Mouse (Mus musculus) heart, postnatal 10 days (tissue): ENCODE data around the gene Rps6ka2. TPM values are rescaled to one million over a fixed set of nuclear protein-coding genes. Genes with fewer than 3 reads are reported as not detected.

ENCODE experiments used
- DNase-seq, 2 experiments: peaks; one replicate each; pipeline ENCODE4 v3.0.0; 2021
- intact Hi-C: fragments of 180-260 bp; cut with DNase I; formaldehyde crosslinking; loops from one replicate; pipeline ENCODE4 v1.15.1; 2025
- total RNA-seq, 2 experiments: library from RNA; stranded (reverse); gene quantifications; 2 replicates each; pipeline ENCODE4 v1.2.3; 2021

The Rps6ka2 gene
- total RNA-seq, 2 experiments from 2014 or later = 16.7 to 20.9 TPM

DNA sequence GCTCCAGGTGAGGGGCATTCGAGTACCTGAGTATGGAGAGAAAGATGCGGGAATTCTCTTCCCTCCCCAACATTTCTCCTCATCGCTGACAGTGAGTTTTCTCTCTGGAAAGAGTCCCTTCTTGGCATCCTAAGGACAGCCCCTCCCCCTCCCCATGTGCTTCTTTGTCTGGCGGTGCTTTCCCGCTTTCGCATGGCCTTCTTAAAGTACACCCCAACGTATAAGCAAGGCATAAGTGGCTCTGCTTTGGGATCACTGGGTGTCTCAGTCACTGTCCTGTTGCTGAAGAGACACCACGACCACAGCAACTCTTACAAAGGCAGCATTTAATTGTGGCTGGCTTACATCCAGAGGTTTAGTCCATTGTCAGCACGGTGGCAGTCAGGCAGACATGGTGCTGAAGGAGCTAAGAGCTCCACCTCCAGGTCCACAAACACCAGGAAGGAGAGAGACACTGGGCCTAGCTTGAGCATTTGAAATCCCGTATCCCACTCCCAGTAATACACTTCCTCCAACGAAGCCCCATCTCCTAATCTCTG is 47.9 kb downstream of the Rps6ka2 start:
- DNase-seq = no peak
- intact Hi-C loops = no loop called here

DNA sequence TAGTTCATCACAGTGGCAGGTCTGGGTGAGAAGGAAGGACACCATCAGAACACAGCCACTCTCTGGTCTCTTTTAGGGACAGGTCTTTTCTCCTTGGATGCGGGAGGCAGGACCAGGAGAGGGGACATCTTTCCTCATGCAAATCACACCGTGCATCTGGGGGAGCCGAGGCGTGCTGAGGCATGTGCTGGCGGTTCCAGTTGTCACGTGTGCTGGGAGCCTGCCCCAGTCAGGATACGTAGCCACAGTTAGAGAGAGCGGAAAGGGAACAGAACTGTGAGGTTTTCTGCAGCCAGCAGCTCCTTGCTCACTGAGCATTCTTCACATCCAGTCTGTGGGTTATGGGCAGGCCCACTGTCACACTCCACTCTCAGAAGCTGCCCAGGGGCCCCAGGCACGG is 48.5 kb downstream of the Rps6ka2 start:
- intact Hi-C loops = no loop called here
- DNase-seq = no peak

DNA sequence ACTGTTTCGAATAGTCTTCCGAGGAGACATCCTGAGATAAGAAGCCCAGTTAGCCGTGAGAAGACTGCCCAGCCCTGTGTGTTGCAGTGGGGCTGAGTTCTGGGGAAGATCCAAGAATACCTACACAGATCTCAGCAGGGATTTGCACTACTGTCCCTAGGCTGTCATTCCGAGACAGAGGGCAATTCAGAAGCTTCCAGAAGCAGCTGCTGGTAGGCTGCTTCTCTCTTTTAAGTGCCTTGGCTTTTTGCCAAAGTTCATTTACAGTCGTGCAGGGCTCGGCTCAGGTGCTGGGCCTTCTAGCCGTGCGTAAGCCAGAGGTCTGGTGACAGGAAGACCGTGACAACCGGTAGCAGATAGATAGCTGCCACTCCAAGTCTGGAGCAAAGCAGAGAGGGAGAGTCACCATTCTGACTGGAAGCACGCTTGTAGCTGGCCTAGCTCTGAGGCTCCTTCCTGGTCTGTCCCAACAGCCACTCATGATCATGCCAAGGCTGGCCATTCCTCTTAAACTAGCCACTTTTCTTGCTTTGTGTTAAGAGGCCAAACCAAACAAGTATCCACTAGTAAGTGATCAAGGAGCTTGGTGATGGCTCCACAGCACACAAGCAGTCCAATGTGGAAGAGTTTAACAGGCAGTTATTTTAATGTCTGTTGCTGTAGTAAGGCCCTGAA is 49.3 kb downstream of the Rps6ka2 start:
- intact Hi-C loops = no loop called here
- peak; percentile 40 to 42 for DNase-seq

DNA sequence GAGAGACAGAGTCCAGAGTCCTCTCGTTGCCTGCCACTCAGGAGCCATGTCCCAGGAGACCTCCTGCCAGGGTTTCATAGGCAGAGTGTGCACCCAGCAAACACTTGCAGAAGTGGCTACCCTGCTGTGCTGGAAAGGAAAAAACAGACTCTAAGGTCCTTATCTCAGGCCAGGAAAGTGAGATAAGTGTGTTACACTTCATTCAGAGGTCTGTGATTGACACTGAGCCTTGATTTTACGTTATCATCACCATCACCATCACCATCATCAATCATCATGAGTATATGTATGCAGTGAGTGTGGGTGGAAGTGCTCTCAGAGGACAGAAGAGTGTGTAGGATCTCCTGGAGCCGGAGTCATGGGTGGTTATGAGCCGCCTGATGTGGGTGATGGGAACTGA is 51.4 kb downstream of the Rps6ka2 start:
- no peak for DNase-seq
- intact Hi-C loops = no loop called here

DNA sequence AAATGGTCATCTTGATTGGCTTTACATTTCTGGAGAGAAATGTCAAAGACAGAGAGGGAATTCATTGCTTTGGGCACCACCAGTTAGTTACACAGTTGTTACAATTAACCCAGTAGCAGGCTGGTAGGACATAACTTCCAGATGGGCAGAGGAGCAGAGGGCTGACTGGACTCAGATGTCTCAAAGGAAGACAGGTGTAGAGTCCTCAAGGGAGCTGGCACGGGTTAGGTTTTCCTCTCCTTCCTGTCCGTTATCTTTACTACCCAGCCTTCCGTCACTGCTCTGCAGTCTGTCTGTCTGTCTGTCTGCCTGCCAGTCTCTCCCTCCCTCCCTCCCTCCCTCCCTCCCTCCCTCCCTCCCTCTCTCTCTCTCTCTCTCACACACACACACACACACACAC is 52.3 kb downstream of the Rps6ka2 start:
- intact Hi-C loops = no loop called here
- DNase-seq = no peak

DNA sequence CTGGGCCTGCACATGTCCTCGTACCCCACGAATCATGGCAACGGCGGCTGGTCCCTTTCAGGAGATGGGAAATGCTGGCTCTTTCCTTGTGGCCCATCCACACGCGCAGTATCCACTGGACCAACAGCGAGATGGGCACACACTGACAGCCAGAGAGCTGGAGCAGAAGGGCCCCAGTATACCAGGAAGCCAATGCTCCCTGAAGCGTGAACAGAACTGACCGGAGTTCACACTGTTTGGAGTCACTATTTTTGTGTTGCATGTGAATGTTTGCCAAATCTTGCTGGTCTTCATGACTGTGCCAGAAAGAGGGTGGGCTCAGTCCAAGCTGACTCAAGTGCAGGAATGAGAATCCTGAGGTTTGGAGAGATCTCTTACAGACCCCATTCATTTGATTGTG is 58.6 kb downstream of the Rps6ka2 start:
- DNase-seq = no peak
- intact Hi-C loops = no loop called here

DNA sequence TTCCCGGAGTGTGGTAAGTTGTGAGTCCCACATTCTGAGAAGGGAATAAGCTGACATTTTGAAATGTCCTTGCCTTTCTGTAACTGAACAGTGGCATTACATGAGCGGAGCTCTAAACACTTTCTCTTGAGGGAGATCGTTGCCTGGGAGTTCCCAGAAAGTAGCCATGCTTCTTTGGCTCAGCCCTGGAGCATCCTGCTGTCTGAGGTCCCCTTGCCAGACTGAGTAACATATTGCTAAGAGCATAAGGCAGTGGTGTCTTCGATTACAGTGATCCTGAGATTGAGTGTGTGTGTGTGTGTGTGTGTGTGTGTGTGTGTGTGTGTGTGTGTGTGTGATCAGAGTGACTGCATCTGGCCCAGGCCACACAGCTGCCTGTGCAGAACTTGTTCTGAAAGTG is 61.4 kb downstream of the Rps6ka2 start:
- DNase-seq = no peak
- intact Hi-C loops = no loop called here

DNA sequence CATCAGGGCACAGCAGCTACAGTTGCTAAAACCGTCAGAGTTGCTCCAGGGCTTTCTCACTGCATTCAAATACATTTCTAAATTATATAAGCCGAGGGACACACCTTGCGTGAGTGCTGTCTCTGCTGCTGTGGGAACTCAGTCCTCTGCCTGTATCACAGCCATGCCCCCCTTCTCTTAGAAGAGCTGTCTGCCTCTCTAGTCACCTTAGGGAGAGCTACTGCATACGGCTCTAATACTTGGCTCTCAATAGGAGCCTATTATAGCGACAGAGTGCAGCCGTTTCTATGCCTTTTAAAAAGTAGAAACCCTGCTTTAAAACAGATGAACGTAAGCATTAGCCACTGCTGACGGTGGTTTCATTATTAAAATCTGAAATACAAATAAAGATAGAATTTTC is 61.9 kb downstream of the Rps6ka2 start:
- intact Hi-C loops = no loop called here

DNA sequence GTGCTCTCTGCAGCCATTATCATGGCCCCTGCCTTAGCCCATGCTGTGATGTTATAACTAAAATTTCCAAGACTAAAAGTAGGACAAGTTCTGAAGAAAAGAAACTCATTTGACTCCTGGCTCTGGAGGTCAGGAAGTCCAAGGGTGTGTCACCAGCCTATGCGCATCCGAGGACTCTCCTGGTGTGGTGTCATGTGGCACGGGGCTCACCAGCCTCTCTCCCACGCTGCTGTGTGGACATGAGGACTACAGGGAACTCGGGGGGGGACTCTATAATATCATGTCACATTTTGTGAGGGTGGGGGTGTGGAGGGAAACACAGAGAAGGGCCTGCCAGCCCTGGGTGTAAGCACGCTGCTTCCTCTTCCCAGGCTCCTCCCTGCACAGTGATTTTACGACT is 62.5 kb downstream of the Rps6ka2 start:
- intact Hi-C loops = no loop called here
- DNase-seq = no peak

More for the DNA sequence above, 61.9 kb downstream of the Rps6ka2 start:
- DNase-seq = no peak

DNA sequence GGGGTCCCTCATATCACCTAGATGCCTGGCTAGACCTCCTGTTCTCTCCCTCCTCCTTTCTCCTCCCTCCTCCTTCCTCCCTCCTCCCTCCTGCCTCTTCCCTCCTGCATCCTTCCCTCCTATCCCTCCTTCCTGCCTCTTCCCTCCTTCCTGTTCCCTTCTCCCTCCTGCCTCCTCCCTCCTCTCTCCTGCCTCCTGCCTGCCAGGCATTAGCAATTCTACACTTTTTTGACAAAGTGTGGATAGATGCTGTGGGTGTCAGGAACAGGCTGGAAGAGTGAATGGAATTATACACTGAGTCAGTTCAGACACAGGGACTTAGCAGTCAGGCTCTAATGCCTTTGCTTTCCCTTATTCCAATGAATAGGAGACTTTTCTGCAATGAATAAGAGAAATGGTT is 63.3 kb downstream of the Rps6ka2 start:
- intact Hi-C loops = no loop called here
- DNase-seq = no peak

DNA sequence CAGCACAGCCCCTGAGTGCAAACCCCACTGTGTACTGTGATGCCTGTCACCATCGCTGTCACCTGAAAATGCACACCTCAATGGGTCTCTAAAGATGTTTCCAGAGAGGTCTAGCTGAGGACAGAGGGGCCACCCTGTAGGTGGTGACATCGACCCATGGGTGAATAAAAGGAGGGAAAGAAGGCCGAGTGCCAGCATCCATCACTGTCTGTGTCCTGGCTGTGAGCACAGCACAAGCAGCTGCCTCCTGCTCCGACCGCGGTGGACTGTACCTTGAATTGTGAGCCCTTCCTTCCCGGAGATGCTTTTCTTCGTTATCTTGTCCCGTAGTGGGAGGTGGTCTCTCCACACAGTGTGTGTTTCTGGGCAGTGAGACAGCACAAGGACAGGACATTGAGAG is 67.8 kb downstream of the Rps6ka2 start:
- intact Hi-C loops = no loop called here
- DNase-seq = no peak

DNA sequence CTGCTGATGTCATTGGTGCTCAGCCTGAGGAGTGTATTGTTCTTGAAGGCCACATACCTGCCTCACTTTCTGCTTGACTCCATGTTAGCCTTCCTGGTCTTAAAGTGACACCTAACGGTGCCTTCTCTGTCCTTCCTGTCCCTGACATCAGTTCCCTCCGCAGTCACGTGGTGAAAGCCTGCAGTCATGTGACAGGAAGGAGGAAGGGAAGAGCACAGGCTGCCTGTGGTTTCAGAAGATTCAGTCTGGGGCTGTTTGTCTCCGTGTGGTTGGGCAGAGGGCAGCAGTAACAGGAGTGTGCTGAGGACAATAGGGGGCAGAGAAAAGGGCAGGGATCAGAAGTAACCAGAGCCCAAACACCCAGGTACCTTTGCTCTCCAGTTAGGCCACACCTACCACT is 68.9 kb downstream of the Rps6ka2 start:
- intact Hi-C loops = no loop called here
- DNase-seq = no peak

DNA sequence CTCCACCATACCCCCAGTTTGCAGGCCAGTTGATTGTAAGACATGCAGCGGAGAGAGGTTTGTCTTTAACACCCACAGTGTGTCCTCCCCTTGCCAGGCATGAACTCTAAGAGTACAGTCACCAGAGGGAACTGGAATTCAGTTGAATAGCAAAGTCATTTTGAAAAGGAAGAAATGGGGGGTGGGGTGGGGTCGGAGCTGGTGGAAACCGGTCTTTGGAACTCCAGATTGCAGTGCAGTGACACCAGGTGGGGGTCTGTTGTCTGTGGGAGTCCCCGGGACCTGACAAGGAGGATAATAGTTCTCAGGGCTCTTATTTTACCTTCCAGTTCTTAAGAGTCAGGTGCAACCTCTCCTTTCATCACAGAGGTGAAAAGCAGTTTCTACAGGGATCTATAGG is 70.6 kb downstream of the Rps6ka2 start:
- no peak for DNase-seq
- intact Hi-C loops = no loop called here

DNA sequence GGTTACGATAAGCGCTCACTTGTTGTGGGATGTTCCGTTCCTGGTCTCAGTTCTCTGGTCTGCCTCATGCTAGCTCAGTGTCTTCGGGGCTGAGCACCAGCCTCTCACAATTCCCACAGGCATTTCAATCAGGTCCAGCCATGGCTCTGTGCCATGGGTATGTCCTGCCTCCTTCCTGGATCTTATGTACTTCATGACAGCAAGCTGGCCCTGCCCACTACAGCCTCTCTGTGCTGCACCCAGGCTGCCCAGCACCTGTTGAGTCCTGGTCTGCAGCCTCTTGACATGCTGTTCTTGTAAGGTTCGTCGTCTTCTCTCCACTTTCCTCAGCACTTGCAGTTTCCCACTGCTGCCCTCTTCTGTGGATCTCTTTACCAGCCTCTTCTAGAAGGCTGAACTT is 75.2 kb downstream of the Rps6ka2 start:
- no peak for DNase-seq
- intact Hi-C loops = no loop called here

DNA sequence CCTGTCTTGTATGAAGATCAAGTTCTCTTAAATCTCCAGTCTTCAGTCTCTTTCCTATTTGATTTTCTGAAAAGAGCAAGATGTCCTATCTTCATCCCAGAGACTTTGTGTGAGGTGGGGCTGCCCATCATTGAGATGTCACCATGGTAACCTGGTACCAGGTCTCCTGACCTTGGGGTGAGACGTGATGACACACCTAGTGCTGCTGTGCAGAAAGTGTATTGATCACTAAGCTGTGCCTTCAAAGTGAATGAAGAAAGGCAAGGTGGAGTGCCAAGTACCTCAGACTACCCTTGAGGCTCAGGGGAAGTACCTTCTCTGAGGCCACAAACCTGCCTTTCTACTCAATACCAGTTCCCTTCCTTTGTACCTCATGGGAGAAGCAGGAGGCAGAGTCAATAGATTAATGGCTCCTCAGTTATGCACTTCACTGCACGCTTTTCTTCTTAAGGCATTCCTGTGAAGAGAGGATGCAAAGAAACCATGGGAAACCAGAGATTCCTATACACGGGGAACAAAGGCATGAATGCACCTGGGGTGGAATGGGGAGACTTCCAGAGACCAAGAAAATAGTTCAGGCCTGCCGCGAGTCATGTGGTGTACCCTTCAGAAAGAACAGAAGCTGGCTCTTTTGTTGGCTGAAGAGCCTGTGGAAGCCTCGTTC is 77.1 kb downstream of the Rps6ka2 start:
- intact Hi-C loops = no loop called here
- no peak for DNase-seq

DNA sequence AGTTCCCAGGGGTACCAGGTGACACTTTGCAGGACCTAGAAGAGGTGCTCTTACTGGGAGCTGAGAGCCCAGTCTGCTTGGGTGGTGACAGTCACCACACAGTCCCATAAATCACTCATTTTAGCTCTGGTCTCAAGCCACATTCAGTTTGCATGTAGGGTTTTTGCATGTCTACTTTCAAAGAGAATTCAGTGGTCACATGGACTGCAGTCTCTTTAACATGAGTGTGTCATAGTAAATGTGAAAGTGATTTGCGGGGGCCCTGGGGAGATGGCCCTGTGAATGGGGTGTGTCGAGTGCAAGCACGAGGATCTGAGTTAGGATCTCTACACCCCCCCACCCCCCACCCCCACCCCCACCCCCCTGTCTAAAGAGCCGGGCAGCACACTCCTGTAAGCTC is 80.5 kb downstream of the Rps6ka2 start:
- DNase-seq = no peak
- intact Hi-C loops = no loop called here

DNA sequence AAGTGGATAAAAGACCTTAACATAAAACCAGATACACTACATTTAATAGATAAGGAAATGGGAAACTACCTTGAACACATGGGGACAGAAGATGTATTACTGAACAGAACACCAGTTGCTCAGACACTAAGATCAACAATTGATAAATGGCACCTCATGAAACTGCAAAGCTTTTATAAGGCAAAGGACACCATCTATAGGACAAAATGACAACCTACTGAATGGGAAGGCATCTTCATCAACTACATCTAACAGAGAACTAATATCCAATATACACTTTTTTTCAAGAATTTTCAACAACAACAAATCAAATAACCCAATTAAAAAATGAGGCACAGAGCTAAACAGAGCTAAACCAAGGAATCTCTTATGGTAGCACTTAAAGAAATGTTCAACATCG is 87.3 kb downstream of the Rps6ka2 start:
- DNase-seq = no peak
- intact Hi-C loops = no loop called here

DNA sequence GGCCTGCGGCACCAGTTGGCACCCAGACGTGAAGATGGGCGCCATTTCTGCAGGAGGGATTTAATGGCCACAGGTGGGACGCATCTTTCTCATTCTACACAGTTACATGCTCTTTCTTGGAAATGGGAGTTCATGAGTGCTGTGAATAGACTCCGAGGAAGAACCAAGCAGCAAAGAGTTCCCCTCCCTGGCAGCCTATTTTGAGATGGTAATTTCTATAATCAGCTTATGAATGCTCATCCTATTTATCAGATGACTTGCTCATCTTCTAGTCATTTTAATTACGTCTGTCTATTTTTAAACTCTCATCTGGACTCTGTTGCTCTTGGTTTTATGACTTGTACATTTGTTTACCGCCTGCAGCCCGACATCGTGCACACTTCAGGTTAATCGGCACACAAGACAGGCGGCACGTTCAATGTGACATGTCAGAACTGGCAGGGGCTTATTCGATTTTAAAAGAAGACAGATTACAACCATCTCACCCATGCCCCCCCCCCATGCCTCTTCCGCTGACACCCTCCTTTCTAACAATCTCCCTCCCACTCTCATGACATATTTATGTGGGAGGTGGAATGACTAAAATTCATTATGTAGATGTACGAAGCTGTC is 88.9 kb downstream of the Rps6ka2 start:
- intact Hi-C loops = no loop called here

DNA sequence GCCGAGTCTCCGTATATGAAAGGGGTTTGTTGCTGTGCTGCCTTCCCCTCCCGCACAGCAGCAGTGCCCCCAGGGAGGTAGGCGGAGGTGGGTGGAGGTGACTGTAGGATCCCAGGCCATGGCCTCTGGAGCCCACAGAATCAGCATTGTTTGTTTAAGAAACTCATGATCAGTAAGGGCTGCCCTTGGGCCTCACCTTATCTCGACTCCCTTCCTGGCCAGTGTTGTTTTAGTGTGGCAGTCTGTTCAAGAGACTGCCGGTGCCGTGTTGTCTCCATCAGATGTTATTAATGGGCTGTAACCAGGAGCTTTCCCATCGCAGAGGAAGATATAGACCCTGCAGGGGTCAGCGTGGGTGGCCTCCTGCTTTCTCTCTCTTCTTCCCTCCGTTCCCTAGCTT is 90.4 kb downstream of the Rps6ka2 start:
- DNase-seq = no peak
- intact Hi-C loops = no loop called here

More for the DNA sequence above, 88.9 kb downstream of the Rps6ka2 start:
- no peak for DNase-seq

DNA sequence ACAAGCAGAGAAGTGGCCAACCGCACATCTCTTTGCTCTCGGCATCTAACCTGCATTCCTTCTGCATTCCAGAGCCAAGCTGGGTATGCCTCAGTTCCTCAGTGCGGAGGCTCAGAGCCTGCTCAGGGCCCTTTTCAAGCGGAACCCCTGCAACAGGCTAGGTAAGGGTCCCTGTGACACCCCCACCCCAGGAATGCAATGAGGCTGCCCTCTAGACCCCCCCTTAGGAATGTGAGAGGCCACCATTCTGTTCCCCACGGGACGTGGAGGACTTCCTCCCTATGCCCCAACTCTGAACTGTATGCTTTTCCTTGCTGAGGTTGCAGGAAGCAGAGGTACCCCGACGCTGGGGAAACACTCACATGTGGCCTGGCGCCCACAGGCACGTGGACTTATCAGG is 92.1 kb downstream of the Rps6ka2 start:
- intact Hi-C loops = no loop called here
- no peak for DNase-seq

DNA sequence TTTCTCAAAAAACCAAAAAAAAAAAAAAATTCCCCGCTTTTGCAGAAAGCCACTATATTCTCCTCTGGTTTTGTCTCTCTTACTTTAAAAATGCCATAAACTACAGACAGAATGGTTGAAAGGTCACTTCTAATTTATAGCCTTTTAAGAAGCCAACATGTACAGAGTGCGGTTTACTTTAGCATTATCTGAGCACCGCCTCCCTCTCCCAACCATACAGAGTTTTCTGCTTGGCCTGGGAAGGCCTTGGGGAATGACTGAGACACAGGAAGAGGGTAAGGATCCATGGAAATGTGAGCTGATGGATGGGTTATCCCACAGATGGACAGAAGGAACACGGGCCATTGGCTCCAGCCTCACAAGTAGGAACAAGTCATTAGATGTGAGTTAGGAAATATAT is 92.7 kb downstream of the Rps6ka2 start:
- DNase-seq = no peak
- intact Hi-C loops = no loop called here

DNA sequence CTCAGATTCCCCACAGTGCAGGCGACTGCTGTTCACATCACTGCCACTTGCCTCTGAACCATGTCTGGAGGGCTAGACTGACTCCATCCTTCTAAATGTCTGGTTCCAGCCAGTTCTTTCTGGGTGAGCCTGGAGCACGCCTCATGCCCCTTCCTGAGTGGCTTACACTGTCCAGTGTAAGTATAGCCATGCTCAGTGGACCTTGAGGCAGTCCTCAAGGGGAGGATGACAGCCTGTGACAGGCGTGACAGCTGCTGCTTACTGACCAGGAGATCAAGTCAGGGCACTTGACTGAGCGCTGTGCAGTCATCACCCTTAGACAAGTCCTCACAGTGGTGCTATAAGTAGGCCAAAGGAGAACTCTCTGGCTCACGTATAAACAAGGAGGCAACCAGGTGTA is 94.7 kb downstream of the Rps6ka2 start:
- no peak for DNase-seq
- intact Hi-C loops = loop anchor here (5.0 kb wide), 1 partner anchor 92 kb away; the partner anchor contains the start of gene Rps6ka2
